Mouse (Mus musculus) retina, embryonic 14.5 days (tissue): Measurements from ENCODE around the gene Mb.

Experiments
- DNase-seq: peaks from one replicate; pipeline ENCODE4 v3.0.0-alpha.2; 2015; ENCODE audit warnings: low spot score

The Mb gene

DNA sequence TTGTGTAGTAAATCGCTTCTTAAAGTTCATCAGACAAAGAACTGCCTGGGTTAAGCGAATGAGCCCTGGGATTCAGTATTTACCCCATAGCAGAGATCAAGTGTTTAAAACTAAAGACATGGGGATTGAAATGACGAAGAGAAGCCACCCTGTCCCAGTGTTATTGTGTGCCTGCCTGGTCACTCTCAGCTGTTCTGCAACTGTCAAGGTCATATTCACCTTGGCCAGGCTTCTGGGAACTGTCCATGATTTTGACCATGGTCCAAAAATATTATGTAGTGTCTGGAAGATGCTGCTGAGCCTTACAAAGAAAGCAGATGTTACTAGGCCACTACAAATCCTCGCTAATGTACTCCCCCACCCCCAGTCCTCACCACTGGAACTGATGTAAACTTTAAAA, 70.7 kb downstream of the Mb start:
- no peak for DNase-seq

DNA sequence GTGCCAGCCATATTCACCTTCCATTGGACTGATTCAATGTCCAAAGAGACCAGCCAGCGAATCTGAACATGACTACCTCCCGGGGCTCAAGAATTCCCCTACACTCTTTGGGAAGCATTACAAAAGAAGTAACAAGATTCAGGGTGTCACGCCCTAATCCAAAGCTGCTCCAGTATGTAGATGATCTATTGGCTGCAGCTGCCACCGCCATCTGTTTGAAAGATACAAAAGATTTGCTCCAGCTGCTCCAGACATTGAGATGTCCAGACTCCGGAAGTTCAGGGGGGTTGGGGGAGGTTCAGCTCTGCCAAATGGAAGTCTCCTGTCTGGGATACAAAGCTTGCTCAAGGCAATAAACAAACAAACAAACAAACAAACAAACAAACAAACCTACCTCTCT, 73.9 kb downstream of the Mb start:
- DNase-seq = peak; percentile 50

DNA sequence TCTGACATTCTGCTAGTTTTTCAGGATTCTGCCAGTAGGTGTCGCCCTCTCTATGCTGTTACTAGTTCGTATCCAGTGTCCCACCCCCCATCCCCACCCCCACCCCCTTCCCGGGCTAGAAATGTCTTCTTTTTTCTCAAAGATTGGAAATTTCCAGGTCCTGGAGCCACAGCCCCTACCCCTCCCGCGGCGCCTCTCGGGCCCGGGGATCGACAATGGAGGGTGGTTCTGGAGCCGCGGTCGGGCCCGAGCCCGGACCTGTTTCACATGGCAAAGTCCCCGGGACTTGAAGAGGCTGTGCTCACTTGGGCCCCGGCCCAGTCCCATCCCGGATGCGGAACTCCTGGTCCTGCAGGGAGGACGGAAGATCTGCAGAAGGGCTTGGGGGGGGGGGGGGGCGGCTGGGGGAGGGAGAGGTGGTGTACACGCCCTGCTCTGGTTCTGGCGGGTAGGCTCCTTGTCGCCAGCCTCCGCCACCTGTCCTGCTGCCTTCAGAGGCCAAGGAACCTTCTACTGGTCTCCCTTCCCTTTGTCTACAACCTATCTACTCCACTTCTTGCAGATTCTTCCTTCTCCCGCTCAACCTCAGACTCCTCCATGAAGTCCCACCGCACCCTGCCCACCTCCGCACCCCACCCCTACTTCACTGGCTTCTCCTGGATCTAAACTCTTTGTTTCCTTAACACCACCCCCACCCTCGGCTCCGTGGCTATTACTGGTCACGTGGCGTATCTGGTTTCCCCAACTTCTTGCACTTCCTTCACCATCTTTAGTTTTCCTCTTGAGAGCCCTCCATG, 76.4 kb downstream of the Mb start:
- peak; percentile 93 for DNase-seq

GRCm38 (mm10) chr15:76973272-76973854, 77.1 kb downstream of the Mb start:
- no peak for DNase-seq

GRCm38 (mm10) chr15:76972661-76973060, 77.8 kb downstream of the Mb start:
- DNase-seq = no peak
